Mouse (Mus musculus): ENCODE results near the gene Acsbg1. TPM values are rescaled to one million over a fixed set of nuclear protein-coding genes. Genes with fewer than 3 reads are reported as not detected.

Gene Acsbg1
- polyA plus RNA-seq, 1 experiment from 2014 or later: 11.7 TPM

- Histone ChIP-seq H3K4me1 (no peaks in the 10 kb centered on the region), H3K27ac (replicated peaks) (no peak overlapping the region), H3K4me3 (no peak overlapping the region), H3K36me3 (no peaks in the 10 kb centered on the region), H3K9ac (replicated peaks) (no peak overlapping the region), H3K27me3 (peaks cover 13% of the 10 kb centered on the region), H3K4me2 (replicated peaks) (no peak overlapping the region), H3K9me3 (no peaks in the 10 kb centered on the region)
- no peak for ATAC-seq (ENCODE audit: low FRiP score, low read depth)
- 85% methylated on average over 8 of the region's 8 CpGs for WGBS
Measured at GRCm38 (mm10) chr9:54560831-54561601, 100.7 kb downstream of the Acsbg1 start.

DNA sequence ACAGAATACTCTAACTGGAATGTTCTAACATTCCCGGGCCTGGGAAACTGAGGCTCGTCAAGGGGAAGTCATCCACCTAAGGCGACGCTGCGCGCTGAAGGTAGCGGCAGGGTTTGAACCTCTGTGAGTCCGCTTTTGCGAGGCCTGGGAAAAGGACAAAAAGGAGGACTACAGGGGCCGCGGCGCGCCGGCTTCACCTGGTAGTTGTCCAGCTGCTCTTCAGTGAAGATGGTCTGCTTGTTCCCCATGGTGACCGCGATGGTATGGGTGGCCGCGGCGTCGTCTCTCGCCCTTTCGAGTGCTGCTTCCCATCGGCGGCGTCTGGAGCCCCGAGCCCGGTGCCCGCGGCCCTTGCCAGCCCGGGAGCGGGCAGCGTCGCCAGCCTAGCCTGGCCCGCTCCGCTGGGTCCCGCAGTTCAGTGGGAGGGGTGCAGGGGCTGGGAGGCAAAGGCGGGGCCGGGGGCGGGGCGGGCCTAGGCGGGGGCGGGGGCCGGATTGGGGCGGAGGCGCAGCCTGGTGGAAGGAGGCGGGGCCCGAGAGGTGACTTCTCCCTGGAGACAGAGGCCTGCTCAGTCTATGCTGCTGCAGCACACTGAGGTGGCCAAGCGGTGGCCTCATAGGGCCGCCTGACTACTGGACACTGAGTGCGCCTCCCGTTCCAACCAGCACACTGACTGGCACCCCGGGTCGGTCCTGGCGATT lies 101.7 kb downstream of the Acsbg1 start, which contains the start of gene Cib2:
Cib2 (minus strand) TSS at position 448 of the 701 bp plus-strand sequence.
- 1% methylated on average over 54 of the region's 54 CpGs for WGBS
- peak; percentile 96 for ATAC-seq (ENCODE audit: low FRiP score, low read depth)
- no peak within 1 kb of the TSS for H3K27ac ChIP-seq (replicated peaks)
- no peaks in the 10 kb centered on the region for H3K36me3 ChIP-seq
- peaks cover 13% of the 10 kb centered on the region for H3K27me3 ChIP-seq
- H3K4me3 ChIP-seq: peak within 1 kb of the TSS; percentile 59
- no peaks in the 10 kb centered on the region for H3K4me1 ChIP-seq
- peak within 1 kb of the TSS; percentile 65 for H3K9ac ChIP-seq (replicated peaks)
- H3K9me3 ChIP-seq: no peaks in the 10 kb centered on the region
- peak within 1 kb of the TSS; percentile 82 for H3K4me2 ChIP-seq (replicated peaks)

- 78% methylated on average over 8 of the region's 8 CpGs for WGBS
Measured at GRCm38 (mm10) chr9:54558731-54559130, 102.9 kb downstream of the Acsbg1 start.

GRCm38 (mm10) chr9:54555044-54555443 lies 106.6 kb downstream of the Acsbg1 start:
- peaks cover 13% of the 10 kb centered on the region for H3K27me3 ChIP-seq
- H3K9ac ChIP-seq (replicated peaks): no peak overlapping the region
- H3K4me2 ChIP-seq (replicated peaks): no peak overlapping the region
- H3K4me3 ChIP-seq: no peak overlapping the region
- H3K27ac ChIP-seq (replicated peaks): no peak overlapping the region
- H3K9me3 ChIP-seq: no peaks in the 10 kb centered on the region
- H3K36me3 ChIP-seq: no peaks in the 10 kb centered on the region
- ATAC-seq (ENCODE audit: low FRiP score, low read depth): no peak
- WGBS: 68% methylated on average over 2 of the region's 2 CpGs
- H3K4me1 ChIP-seq: no peaks in the 10 kb centered on the region

More at GRCm38 (mm10) chr9:54558731-54559130, 102.9 kb downstream of the Acsbg1 start:
- no peaks in the 10 kb centered on the region for H3K9me3 ChIP-seq
- H3K36me3 ChIP-seq: no peaks in the 10 kb centered on the region
- H3K4me2 ChIP-seq (replicated peaks): no peak overlapping the region
- no peak overlapping the region for H3K27ac ChIP-seq (replicated peaks)
- ATAC-seq (ENCODE audit: low FRiP score, low read depth): no peak
- peaks cover 13% of the 10 kb centered on the region for H3K27me3 ChIP-seq
- no peaks in the 10 kb centered on the region for H3K4me1 ChIP-seq
- H3K4me3 ChIP-seq: no peak overlapping the region
- no peak overlapping the region for H3K9ac ChIP-seq (replicated peaks)

Small RNAs within 50 kb of the gene (microRNA-seq; reads per million reads assigned to microRNA genes)
- gene Mir5710: not detected

Other genes starting within 250 kb of the Acsbg1 start
- 20.8 and 25.5 TPM in 2 replicates for gene Dmxl2, start 160.2 kb downstream of the Acsbg1 start, polyA plus RNA-seq (2016; fragmentation: Nextera tagmentation; extraction: Ambion mirVana)
- gene Sh2d7, start 122.9 kb downstream of the Acsbg1 start, polyA plus RNA-seq (2016; fragmentation: Nextera tagmentation; extraction: Ambion mirVana): 0.13 TPM in 1 of 2 replicates, not detected in the other
- 17.4 and 18.6 TPM in 2 replicates for gene Cib2, start 101.7 kb downstream of the Acsbg1 start, polyA plus RNA-seq (2016; fragmentation: Nextera tagmentation; extraction: Ambion mirVana)
- gene Idh3a, start 75.5 kb downstream of the Acsbg1 start, polyA plus RNA-seq (2016; fragmentation: Nextera tagmentation; extraction: Ambion mirVana): 101 and 102 TPM in 2 replicates
- gene Dnaja4, start 37.0 kb upstream of the Acsbg1 start, polyA plus RNA-seq (2016; fragmentation: Nextera tagmentation; extraction: Ambion mirVana): 3.7 and 4.4 TPM in 2 replicates
- gene Wdr61, start 72.6 kb upstream of the Acsbg1 start, polyA plus RNA-seq (2016; fragmentation: Nextera tagmentation; extraction: Ambion mirVana): 128 and 134 TPM in 2 replicates
- gene Crabp1, start 102.9 kb upstream of the Acsbg1 start, polyA plus RNA-seq (2016; fragmentation: Nextera tagmentation; extraction: Ambion mirVana): 418 and 522 TPM in 2 replicates
- gene Ireb2, start 201.9 kb upstream of the Acsbg1 start, polyA plus RNA-seq (2016; fragmentation: Nextera tagmentation; extraction: Ambion mirVana): 69.3 and 72.6 TPM in 2 replicates